Mouse (Mus musculus): ENCODE measurements around the gene Rpusd1. TPM values are rescaled to one million over a fixed set of nuclear protein-coding genes. Genes with fewer than 3 reads are reported as not detected.
"Not testable (repeated sequence)": the region's sequence is repeated elsewhere in the genome, so short reads cannot be mapped to it uniquely, and the experiment has no call there.

Rpusd1 gene
- total RNA-seq, 2 experiments from 2014 or later: 5.3 to 5.6 TPM

DNA sequence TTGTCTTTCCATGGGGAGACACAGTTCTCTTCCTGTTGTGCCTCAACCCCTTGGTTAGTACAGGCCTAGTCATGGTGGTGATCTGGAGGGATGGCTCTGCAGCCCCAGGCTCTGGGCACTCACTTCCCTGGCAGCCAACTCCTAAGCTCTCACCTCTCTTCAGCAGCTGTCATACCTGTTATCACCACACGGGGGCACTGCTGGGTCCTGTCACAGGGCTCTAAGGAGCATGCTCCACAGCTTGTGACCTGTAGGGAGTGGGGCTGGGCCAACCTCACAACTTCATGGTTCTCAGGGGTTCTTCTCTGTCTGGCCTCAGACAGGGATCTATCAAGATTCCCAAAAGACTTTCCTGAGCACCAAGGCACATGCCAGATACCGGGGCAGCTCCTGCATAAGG is 4.6 kb downstream of the Rpusd1 start:
- DNase-seq (ENCODE audit: low spot score): no peak
- intact Hi-C loops (cut with DNase I): loop anchor here (1.0 kb wide), 1 partner anchor 69 kb away; no protein-coding TSS in a partner anchor

DNA sequence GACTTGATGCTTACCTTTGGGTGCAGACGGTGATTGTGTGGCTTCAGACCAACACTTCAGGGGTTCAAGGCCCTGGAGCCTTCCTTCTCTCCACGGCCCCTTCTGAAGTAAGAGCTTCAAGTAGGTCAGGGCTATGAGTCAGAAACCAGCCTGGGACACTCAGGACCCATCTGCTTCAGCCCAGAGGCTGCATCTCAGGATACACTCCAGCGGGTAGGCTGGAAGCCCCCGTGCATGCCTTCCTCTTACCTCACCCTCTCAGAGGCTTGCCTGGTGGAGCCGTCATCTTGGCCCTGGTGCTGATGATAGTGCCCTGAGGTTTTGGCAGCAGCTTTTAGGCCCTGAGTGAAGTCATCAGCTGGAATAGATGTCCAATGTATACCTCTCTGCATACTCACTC is 7.8 kb downstream of the Rpusd1 start:
- intact Hi-C loops (cut with DNase I): no loop called here

DNA sequence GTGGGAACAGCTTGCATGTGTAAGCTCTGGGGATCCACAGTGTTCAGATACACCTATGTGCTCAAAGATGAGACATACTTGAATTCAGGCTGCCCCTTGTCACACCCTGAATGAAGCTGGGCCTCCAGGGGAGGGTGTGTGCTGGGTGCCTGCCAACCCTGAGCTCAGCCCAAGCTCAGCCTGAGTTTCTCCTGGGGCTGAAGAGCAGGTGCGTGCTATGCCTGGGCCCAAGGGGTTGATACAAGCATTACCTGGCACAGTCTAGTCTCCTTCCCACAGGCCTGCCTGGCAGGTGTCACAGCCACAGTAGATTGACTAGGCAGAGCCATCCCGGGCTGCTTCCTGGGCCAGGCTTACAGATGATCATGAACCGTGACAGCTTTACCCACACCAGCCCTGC is 8.3 kb downstream of the Rpusd1 start, which contains the start of gene Mslnl:
Gene Mslnl, plus strand, starts transcription at position 298 of the 400 bp plus-strand sequence.
- intact Hi-C loops (cut with DNase I): no loop called here
- no peak for DNase-seq (ENCODE audit: low spot score)

More for the DNA sequence above, 7.8 kb downstream of the Rpusd1 start:
- no peak for DNase-seq (ENCODE audit: low spot score)

DNA sequence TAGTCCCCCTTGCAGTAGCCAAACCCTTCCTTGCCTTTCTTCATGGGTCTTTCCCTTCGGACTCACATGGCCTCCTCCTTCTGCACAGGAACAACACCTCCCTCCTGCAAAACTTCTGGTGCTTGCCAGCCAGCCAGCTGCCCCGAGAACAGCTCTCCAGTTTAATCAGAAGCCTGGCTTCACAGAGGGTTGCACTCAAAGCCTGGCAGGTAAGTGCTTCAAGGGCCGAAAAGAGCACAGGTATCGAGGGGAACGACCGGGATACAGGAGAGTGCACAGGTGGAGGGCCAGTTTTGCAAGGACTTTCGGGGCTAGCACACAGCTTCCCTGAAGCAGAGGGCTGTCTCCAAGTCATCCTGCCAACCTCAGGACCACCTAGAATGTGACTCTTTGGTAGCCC is 11.4 kb downstream of the Rpusd1 start:
- intact Hi-C loops (cut with DNase I): no loop called here
- no peak for DNase-seq (ENCODE audit: low spot score)

GRCm38 (mm10) chr17:25741471-25741870 is 14.0 kb downstream of the Rpusd1 start:
- DNase-seq (ENCODE audit: low spot score); intact Hi-C loops (cut with DNase I): not testable (repeated sequence)

DNA sequence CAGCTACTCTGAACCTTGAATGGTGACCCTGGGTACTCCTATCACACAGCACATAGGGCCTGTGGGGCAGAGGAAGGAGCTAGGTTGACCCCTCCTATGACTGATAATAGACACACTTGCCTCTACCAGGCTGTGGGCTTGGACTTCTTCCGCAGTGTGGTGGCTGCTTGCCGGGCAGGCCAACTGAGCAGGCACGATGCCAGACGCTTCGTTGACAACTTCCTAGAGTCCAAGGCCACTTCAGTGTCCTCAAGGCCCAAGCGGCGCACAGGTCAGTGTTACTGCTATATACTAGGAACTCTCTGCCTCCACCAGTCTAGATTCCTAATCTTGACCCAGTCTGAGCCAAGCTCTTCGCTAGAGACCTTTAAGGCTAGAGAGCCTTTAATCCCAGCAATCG is 16.4 kb downstream of the Rpusd1 start:
- intact Hi-C loops (cut with DNase I): no loop called here
- DNase-seq (ENCODE audit: low spot score): no peak

DNA sequence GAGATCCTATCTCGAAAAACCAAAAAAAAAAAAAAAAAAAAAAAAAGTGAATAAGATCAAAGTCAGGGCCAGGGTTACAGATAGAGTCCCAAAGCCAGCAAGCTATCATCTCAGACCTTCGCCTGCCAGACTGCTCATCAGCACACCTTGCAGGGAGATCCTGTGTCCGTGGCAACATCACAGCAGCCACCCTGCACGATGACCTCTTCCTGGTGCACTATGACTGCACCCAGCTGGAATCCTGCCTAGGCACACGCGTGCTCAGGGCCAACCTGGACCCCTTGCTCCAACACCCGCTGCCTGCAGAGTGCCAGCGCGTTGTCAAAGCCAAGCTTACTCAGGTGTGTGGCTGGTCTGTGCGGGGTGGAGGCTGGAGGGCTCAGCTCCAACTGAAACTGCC is 16.8 kb downstream of the Rpusd1 start:
- intact Hi-C loops (cut with DNase I): no loop called here

DNA sequence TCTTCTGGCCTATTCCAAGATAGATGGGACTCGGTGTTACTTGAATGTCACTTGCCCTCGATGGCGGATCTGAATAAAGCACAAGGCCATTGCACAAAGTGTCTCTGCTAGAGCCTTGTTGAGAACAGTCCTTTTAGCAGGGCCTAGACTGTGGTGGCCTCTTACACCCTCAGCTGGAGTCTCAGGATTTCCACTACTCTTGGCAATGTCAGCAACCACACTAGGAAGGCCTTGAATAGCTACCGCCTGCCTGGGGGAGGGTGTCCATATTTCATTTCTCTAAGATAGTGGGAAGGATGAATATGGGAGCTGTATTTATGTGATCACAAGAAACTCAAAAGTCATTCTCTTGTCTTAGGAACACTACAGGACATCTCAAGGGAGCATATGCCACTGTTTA is 20.8 kb downstream of the Rpusd1 start:
- intact Hi-C loops (cut with DNase I): no loop called here

More for the DNA sequence above, 16.8 kb downstream of the Rpusd1 start:
- no peak for DNase-seq (ENCODE audit: low spot score)

GRCm38 (mm10) chr17:25749314-25749713 is 21.8 kb downstream of the Rpusd1 start:
- intact Hi-C loops (cut with DNase I): no loop called here
- DNase-seq (ENCODE audit: low spot score): no peak

More for the DNA sequence above, 20.8 kb downstream of the Rpusd1 start:
- no peak for DNase-seq (ENCODE audit: low spot score)

- no peak for DNase-seq (ENCODE audit: low spot score)
Observed at GRCm38 (mm10) chr17:25751446-25751845, 24.0 kb downstream of the Rpusd1 start.

DNA sequence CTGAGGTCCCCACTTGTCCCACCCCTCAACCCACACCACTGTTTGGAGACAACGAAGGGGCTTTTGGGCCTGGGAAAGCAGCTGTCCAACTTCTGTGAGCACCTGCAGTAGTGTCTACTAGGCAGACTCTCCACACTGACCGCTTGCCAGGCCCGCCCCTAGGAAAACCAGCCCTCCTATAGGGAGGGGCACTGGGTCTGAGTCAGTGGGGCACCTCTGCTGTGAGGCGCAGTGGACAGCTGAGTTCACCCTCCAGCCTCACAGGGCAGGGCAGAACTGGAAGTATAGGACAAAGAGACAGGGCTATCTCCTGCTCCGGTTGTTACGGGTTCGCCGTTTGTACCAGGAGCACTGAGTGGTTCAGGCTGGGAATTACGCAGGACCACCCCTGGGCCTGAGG is 26.8 kb downstream of the Rpusd1 start, which contains the start of gene Msln:
Gene Msln, minus strand, starts transcription at position 138 of the 400 bp plus-strand sequence.
- DNase-seq (ENCODE audit: low spot score): no peak
- intact Hi-C loops (cut with DNase I): no loop called here

More at GRCm38 (mm10) chr17:25751446-25751845, 24.0 kb downstream of the Rpusd1 start:
- intact Hi-C loops (cut with DNase I): no loop called here

DNA sequence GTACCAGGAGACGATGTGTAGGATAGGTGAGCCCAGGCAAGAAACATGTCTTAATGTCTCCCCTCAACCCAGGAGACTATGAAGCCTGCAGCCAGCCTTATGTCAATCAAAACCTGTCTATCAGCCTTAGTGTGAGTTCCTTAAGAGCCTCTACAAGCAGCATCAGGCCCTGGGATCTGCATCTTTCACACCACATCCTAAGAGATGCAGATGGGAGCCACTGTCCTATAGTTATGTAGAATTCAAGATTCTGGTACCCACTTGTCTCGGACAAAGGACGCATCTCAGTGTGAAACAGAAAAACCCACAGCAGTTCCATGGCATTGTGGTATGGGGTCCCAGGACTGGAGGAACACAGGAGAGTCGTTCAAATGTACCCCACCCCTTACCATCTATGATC is 27.6 kb downstream of the Rpusd1 start:
- intact Hi-C loops (cut with DNase I): no loop called here
- DNase-seq (ENCODE audit: low spot score): no peak

GRCm38 (mm10) chr17:25755627-25756377 is 28.3 kb downstream of the Rpusd1 start:
- intact Hi-C loops (cut with DNase I): no loop called here
- DNase-seq (ENCODE audit: low spot score): no peak

DNA sequence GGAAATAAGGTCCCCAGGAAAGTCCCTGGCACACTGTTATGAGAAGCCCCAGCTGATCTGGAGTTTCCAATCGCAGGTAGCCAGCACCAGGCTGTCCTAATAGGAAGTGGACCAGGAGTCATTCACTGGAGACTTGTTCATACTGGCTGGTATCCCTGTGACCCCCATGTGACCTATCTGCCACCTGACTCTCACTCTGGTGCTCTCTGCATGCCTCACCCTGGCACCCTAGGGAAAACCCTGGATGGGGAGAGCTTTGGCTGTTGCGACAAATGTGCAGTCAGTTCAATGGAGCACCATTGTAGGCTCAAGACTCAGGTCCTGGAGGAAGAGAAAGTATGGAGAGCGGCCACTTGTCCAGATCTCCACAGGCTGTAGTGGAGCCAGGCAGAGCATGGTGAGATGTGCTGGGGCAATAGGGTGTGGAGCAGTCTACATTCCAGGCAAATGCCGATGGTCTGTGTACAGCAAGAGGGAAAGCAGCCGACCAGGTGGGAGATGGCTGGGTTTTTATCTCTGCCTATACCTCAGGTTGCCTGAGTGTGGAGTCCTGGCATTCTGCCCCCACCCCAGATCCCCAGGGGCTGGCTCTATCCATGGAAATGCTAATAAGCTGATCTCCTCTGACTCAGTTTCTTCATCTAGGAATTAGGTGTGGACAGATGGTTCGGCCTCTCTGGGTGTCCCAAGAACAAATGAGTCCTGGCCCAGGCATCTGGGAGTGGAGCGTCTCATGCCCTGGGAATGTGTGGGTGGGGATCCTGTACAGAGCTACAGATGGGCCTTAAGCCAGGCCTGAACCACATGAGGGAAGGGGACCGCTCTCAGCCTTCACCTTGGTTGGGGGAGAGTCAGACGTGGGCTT is 29.1 kb downstream of the Rpusd1 start:
- no peak for DNase-seq (ENCODE audit: low spot score)
- intact Hi-C loops (cut with DNase I): no loop called here

DNA sequence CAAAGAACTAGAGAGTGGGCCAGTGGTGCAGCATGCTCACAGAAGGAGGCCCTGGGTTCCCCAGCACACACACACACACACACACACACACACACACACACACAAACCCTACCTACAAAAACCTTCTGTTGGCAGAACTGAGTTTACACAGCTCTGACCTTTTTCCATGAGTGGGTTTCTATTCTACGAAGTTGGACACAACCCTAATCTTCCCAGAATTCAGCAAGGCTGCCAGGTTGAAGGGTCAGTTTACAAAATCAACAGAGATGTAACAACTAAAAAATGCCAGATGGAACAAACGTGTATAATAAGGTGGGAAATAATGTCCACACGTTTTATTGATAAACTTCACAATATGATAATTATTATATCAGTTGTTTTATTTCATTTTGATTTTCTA is 30.2 kb downstream of the Rpusd1 start:
- intact Hi-C loops (cut with DNase I): no loop called here

GRCm38 (mm10) chr17:25760148-25760547 is 32.7 kb downstream of the Rpusd1 start:
- intact Hi-C loops (cut with DNase I): no loop called here
- no peak for DNase-seq (ENCODE audit: low spot score)

More for the DNA sequence above, 30.2 kb downstream of the Rpusd1 start:
- no peak for DNase-seq (ENCODE audit: low spot score)

- intact Hi-C loops (cut with DNase I): no loop called here
- DNase-seq (ENCODE audit: low spot score): no peak
Observed at GRCm38 (mm10) chr17:25761561-25761970, 34.1 kb downstream of the Rpusd1 start.

GRCm38 (mm10) chr17:25762591-25762990 is 35.1 kb downstream of the Rpusd1 start:
- intact Hi-C loops (cut with DNase I): no loop called here
- DNase-seq (ENCODE audit: low spot score): no peak

DNA sequence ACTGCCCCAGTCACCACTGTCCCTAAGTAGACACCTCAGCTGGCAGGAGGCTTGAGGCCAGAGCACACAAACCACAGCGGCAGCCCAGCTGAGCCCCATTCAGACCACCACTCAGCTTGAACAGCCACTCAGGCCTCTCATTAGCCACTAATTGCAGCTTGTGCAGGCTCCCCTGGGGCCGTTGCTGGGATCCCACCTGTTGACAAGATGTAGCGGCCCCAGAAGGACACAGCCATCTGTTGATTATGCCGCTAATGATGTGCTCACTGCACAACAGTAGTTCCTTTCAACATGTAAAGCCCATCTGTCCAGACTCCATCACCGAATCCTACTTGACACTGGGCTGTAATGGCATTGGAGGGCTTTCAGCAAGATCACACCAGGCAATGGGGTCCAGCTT is 38.4 kb downstream of the Rpusd1 start:
- intact Hi-C loops (cut with DNase I): no loop called here
- DNase-seq (ENCODE audit: low spot score): no peak

DNA sequence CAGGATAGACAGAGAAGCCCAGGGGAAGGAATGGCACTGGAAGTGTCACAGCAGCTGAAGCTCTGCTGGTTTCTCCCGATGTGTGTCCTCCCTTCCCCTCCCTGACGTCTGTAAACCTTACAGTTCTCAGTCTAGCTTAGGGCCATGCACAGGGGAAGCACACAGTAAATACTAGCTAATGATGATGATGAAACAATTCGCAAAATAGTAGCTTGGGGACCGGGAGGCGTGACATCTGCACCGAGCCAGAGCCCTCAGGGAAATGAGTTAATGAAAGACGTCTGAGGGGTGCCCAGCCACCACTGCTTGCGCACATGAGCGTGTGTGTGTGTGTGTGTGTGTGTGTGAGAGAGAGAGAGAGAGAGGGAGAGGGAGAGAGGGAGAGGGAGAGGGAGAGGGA is 41.9 kb downstream of the Rpusd1 start:
- intact Hi-C loops (cut with DNase I): no loop called here

More for the DNA sequence above, 41.9 kb downstream of the Rpusd1 start:
- no peak for DNase-seq (ENCODE audit: low spot score)

All from heart, postnatal 25 days (tissue).